Mouse (Mus musculus): ENCODE measurements at regions not wholly inside any gene's neighbourhood (a gene's known extent, or its start where the extent isn't known, plus 50 kb on each side); places are given as distances from the start of the nearest gene placed in this dataset.

- no peak overlapping the region for H3K4me2 ChIP-seq (replicated peaks)
- no peaks in the 10 kb centered on the region for H3K27me3 ChIP-seq
- H3K36me3 ChIP-seq: no peaks in the 10 kb centered on the region
- no peak overlapping the region for H3K4me3 ChIP-seq
- WGBS: 81% methylated on average over 16 of the region's 16 CpGs
- no peak overlapping the region for H3K9ac ChIP-seq
- no peaks in the 10 kb centered on the region for H3K4me1 ChIP-seq
- no peak for ATAC-seq (ENCODE audit: low FRiP score)
- 0 out of 2 replicates have a peak, but pooled peaks cover under 1% of the 10 kb centered on the region for H3K9me3 ChIP-seq (replicated peaks)
- H3K27ac ChIP-seq: no peak overlapping the region
Measured at GRCm38 (mm10) chr17:84893273-84894033, 63.1 kb upstream of the Ppm1b start.

DNA sequence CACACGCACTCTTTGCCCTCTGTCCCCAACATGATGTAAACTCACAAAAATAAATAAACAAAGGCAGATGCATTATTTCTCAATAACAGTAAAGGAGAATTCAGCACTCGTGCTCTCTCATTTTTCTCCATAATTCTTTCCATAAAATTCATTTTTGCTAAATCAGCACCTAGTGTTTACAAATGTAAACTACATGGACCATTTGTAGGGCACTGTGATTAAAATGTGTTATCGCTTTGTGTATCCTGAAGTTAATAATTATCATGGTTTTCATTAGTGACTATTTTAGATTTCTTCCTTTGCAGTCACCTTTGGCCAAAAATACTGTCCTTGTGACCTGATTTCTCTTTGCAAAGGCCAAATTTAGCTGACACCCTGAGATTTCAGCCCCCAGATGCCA, 61.0 kb upstream of the Ppm1b start:
- Histone ChIP-seq H3K4me3 (no peak overlapping the region), H3K4me1 (no peaks in the 10 kb centered on the region), H3K27me3 (no peaks in the 10 kb centered on the region), H3K4me2 (replicated peaks) (no peak overlapping the region), H3K36me3 (no peaks in the 10 kb centered on the region), H3K9ac (no peak overlapping the region), H3K27ac (no peak overlapping the region), H3K9me3 (replicated peaks) (0 out of 2 replicates have a peak, but pooled peaks cover 3% of the 10 kb centered on the region)
- 89% methylated on average over 3 of the region's 3 CpGs for WGBS
- no peak for ATAC-seq (ENCODE audit: low FRiP score)

GRCm38 (mm10) chr17:84896572-84896971, 60.0 kb upstream of the Ppm1b start:
- Histone ChIP-seq H3K4me1 (no peaks in the 10 kb centered on the region), H3K9me3 (replicated peaks) (0 out of 2 replicates have a peak, but pooled peaks cover 3% of the 10 kb centered on the region), H3K36me3 (no peaks in the 10 kb centered on the region), H3K27me3 (no peaks in the 10 kb centered on the region), H3K4me2 (replicated peaks) (no peak overlapping the region), H3K4me3 (no peak overlapping the region), H3K9ac (no peak overlapping the region), H3K27ac (no peak overlapping the region)
- no peak for ATAC-seq (ENCODE audit: low FRiP score)
- WGBS: 86% methylated on average over 5 of the region's 5 CpGs

DNA sequence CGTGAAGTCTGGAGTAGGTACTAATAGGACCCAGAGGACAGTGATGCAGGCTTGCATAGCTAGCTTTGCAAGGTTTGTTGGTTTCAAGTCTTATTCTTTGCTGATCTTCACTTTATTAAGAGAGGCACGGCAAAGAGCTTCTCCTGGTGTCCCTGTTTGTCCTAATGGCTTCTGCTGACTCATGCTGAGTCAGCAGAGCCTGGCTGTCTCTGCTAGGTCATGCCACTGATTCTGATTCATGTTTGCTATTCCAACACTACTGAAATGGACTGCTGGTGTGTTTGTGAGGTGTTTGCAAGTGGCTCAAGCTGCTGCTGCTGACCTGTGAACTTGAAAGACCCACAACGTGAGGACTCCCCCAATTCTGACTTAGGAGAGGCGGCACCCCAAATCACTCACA, 58.1 kb upstream of the Ppm1b start:
- Histone ChIP-seq H3K4me3 (no peak overlapping the region), H3K9ac (no peak overlapping the region), H3K27ac (no peak overlapping the region), H3K36me3 (no peaks in the 10 kb centered on the region), H3K27me3 (no peaks in the 10 kb centered on the region), H3K4me2 (replicated peaks) (no peak overlapping the region), H3K9me3 (replicated peaks) (0 out of 2 replicates have a peak, but pooled peaks cover 3% of the 10 kb centered on the region), H3K4me1 (no peaks in the 10 kb centered on the region)
- 93% methylated on average over 4 of the region's 4 CpGs for WGBS
- ATAC-seq (ENCODE audit: low FRiP score): no peak

GRCm38 (mm10) chr17:84903625-84904337, 52.8 kb upstream of the Ppm1b start:
- no peaks in the 10 kb centered on the region for H3K4me1 ChIP-seq
- no peak overlapping the region for H3K27ac ChIP-seq
- ATAC-seq (ENCODE audit: low FRiP score): no peak
- H3K9ac ChIP-seq: no peak overlapping the region
- H3K4me3 ChIP-seq: no peak overlapping the region
- no peak overlapping the region for H3K4me2 ChIP-seq (replicated peaks)
- WGBS: 84% methylated on average over 9 of the region's 9 CpGs
- no peaks in the 10 kb centered on the region for H3K27me3 ChIP-seq
- H3K9me3 ChIP-seq (replicated peaks): no peaks in the 10 kb centered on the region
- H3K36me3 ChIP-seq: no peaks in the 10 kb centered on the region
